In genomic region chr11:32102976-32103375, GRCm38 (mm10) we compare ENCODE assay signal across 8 mouse cellular contexts.
A peak's percentile ranks its signal among the peaks of the same experiment; 100 is the strongest.
DNase-seq lines count a peak whose midpoint lies in the region; ATAC-seq and TF ChIP-seq lines count a peak whose summit lies in the region.

No protein-coding gene starts in this region.

- H3K36me3 ChIP-seq in embryonic facial prominence, embryonic 15.5 days = no peaks in the 10 kb centered on the region
- no peaks in the 10 kb centered on the region for H3K36me3 ChIP-seq in limb, embryonic 14.5 days (ENCODE audit: control insufficient read depth, insufficient read depth, low read length)
- no peaks in the 10 kb centered on the region for H3K36me3 ChIP-seq in stomach, embryonic 14.5 days (ENCODE audit: control insufficient read depth, insufficient read depth, low read length)

- H3K27ac ChIP-seq in embryonic facial prominence, embryonic 15.5 days (replicated peaks) = no peak overlapping the region
- H3K27ac ChIP-seq in limb, embryonic 14.5 days (replicated peaks; ENCODE audit: low read depth, low read length) = no peak overlapping the region
- no peak overlapping the region for H3K27ac ChIP-seq in stomach, embryonic 14.5 days (ENCODE audit: low read length)

- TF ChIP-seq CTCF in lung, adult 2 months (IDR thresholded peaks at IDR 0.05; ENCODE audit: insufficient read depth, low read length) = no peak

- WGBS in lung, adult 2 months = 23% methylated on average over 12 of the region's 12 CpGs
- WGBS in embryonic facial prominence, embryonic 15.5 days = 12% methylated on average over 12 of the region's 12 CpGs
- 20% methylated on average over 12 of the region's 12 CpGs for WGBS in limb, embryonic 14.5 days
- 17% methylated on average over 12 of the region's 12 CpGs for WGBS in stomach, embryonic 14.5 days

- H3K4me2 ChIP-seq in embryonic facial prominence, embryonic 15.5 days (replicated peaks) = 0 out of 2 replicates have a peak overlapping the region, but pooled peaks have one; percentile 21
- peak overlapping the region; percentile 9; the same call in 1 of the 2 replicates for H3K4me2 ChIP-seq in limb, embryonic 14.5 days (replicated peaks; ENCODE audit: low read depth, low read length, severe bottlenecking)
- peak overlapping the region; percentile 22; the same call in 1 of the 2 replicates for H3K4me2 ChIP-seq in stomach, embryonic 14.5 days (replicated peaks; ENCODE audit: low read depth, low read length)

- TF ChIP-seq POLR2A in lung, adult 2 months (IDR thresholded peaks at IDR 0.05; ENCODE audit: borderline replicate concordance, extremely low read depth, low read depth, low read length) = no peak
- no peak for TF ChIP-seq POLR2A in limb, embryonic 14.5 days (IDR thresholded peaks at IDR 0.05; ENCODE audit: borderline replicate concordance, extremely low read depth, insufficient read depth, insufficient read length)

- ATAC-seq in embryonic facial prominence, embryonic 15.5 days (ENCODE audit: insufficient number of reproducible peaks, low FRiP score, low TSS enrichment, low read depth) = no peak
- no peak for ATAC-seq in limb, embryonic 14.5 days (ENCODE audit: low FRiP score, low read depth)
- no peak for ATAC-seq in stomach, embryonic 14.5 days (ENCODE audit: insufficient number of reproducible peaks, insufficient read depth, low FRiP score, low read depth)

- peak; percentile 4 for DNase-seq in lung, adult 2 months
- DNase-seq in lung, postnatal 25 days (ENCODE audit: low spot score) = no peak
- DNase-seq in limb, embryonic 14.5 days (ENCODE audit: low spot score) = no peak
- no peak for DNase-seq in layer of hippocampus, adult 18-20 months (ENCODE audit: low spot score in 2 of 2)
- no peak for DNase-seq in adrenal gland, adult (ENCODE audit: inconsistent age in 2 of 2, low spot score in 1 of 2)
- DNase-seq in urinary bladder, postnatal 14 days (ENCODE audit: low spot score) = no peak

- no peak overlapping the region for H3K9ac ChIP-seq in embryonic facial prominence, embryonic 15.5 days
- no peak overlapping the region for H3K9ac ChIP-seq in limb, embryonic 14.5 days (ENCODE audit: low read depth, low read length, severe bottlenecking)
- no peak overlapping the region for H3K9ac ChIP-seq in stomach, embryonic 14.5 days (replicated peaks; ENCODE audit: low read depth, low read length)

- H3K4me1 ChIP-seq in lung, adult 2 months (ENCODE audit: control insufficient read depth, insufficient read depth, low read length) = no peaks in the 10 kb centered on the region
- peaks cover 14% of the 10 kb centered on the region for H3K4me1 ChIP-seq in embryonic facial prominence, embryonic 15.5 days
- H3K4me1 ChIP-seq in limb, embryonic 14.5 days (ENCODE audit: control insufficient read depth, insufficient read depth, low read length) = peaks cover 12% of the 10 kb centered on the region; the same call in 1 of the 2 replicates
- peaks cover 22% of the 10 kb centered on the region; the same call in 1 of the 2 replicates for H3K4me1 ChIP-seq in stomach, embryonic 14.5 days (ENCODE audit: control insufficient read depth, insufficient read depth, low read length)

- H3K9me3 ChIP-seq in embryonic facial prominence, embryonic 15.5 days (replicated peaks) = no peaks in the 10 kb centered on the region
- no peaks in the 10 kb centered on the region for H3K9me3 ChIP-seq in limb, embryonic 14.5 days (ENCODE audit: control insufficient read depth, low read length)
- no peaks in the 10 kb centered on the region for H3K9me3 ChIP-seq in stomach, embryonic 14.5 days (ENCODE audit: control insufficient read depth, low read depth, low read length)

- H3K4me3 ChIP-seq in lung, adult 2 months (replicated peaks; ENCODE audit: extremely low read depth, low read depth, low read length) = no peak overlapping the region
- no peak overlapping the region for H3K4me3 ChIP-seq in embryonic facial prominence, embryonic 15.5 days (replicated peaks)
- no peak overlapping the region for H3K4me3 ChIP-seq in limb, embryonic 14.5 days (replicated peaks; ENCODE audit: low read length)
- no peak overlapping the region for H3K4me3 ChIP-seq in stomach, embryonic 14.5 days (ENCODE audit: low read depth, low read length)

- H3K27me3 ChIP-seq in embryonic facial prominence, embryonic 15.5 days = no peaks in the 10 kb centered on the region
- H3K27me3 ChIP-seq in limb, embryonic 14.5 days (ENCODE audit: control insufficient read depth, insufficient read depth, low read length) = no peaks in the 10 kb centered on the region
- H3K27me3 ChIP-seq in stomach, embryonic 14.5 days (ENCODE audit: control insufficient read depth, insufficient read depth, low read length) = no peaks in the 10 kb centered on the region
